Mouse (Mus musculus): Measurements from ENCODE around the gene Slc5a8. TPM values are rescaled to one million over a fixed set of nuclear protein-coding genes. Genes with fewer than 3 reads are reported as not detected.

Slc5a8 gene
- polyA plus RNA-seq, 1 experiment from 2014 or later: 0.10 TPM

DNA sequence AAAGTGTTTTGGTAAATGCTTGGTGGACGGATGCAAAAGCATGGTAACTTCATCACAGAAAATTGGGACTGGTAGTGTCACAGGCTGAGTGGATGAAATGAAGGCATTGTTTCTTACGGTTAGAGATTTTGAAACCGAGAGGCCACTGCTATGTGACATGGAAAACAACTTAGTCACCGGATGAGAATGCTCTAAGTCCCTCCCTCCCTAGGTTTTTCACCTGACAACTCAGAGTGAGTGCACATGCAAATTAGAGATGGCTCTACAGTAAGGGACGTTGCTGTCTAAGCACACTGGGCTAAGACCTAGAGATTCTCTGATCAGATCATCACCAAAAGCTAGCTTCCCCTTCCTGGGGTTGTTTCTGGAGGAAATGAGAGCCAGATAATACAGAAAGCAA, 10.9 kb upstream of the Slc5a8 start:
- ATAC-seq (replicated peaks; ENCODE audit: insufficient number of reproducible peaks, low FRiP score, low TSS enrichment, low read depth): no peak
- no peaks in the 10 kb centered on the region for H3K4me1 ChIP-seq (ENCODE audit: control insufficient read depth, insufficient read depth, low read length)
- no peak for DNase-seq (ENCODE audit: low spot score)
- no peak overlapping the region for H3K27ac ChIP-seq (replicated peaks; ENCODE audit: low read depth, low read length)
- H3K9ac ChIP-seq (replicated peaks; ENCODE audit: low read length): no peak overlapping the region
- no peaks in the 10 kb centered on the region for H3K36me3 ChIP-seq (replicated peaks; ENCODE audit: control insufficient read depth, insufficient read depth, low read depth, low read length)
- H3K4me3 ChIP-seq (ENCODE audit: low read depth, low read length): no peak overlapping the region
- no peak overlapping the region for H3K4me2 ChIP-seq (ENCODE audit: low read depth, low read length)
- H3K9me3 ChIP-seq (replicated peaks; ENCODE audit: control insufficient read depth, low read length): no peaks in the 10 kb centered on the region
- WGBS: 72% methylated on average over 5 of the region's 5 CpGs
- H3K27me3 ChIP-seq (ENCODE audit: control insufficient read depth, insufficient read depth, low read length): no peaks in the 10 kb centered on the region

DNA sequence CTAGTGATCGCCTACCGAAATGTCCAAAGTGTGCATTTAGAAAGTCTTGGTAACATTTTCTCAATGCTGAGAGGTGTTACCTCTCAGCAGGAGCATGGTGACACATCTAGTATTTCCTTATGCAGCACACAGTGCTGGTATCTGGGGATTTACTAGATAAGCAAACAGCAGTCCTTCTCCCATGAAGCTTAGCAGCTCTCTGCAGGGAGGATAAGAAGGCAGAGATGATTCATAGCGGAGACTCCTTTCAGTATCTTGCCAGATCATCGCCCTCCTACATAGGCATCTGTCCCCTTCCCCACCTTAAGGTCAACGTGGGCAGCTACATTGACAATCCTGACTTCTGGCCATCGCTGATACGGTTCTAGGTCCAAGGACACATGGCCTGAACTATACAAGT, 8.4 kb upstream of the Slc5a8 start:
- Histone ChIP-seq H3K4me1 (ENCODE audit: control insufficient read depth, insufficient read depth, low read length) (no peaks in the 10 kb centered on the region), H3K9me3 (replicated peaks; ENCODE audit: control insufficient read depth, low read length) (no peaks in the 10 kb centered on the region), H3K9ac (replicated peaks; ENCODE audit: low read length) (no peak overlapping the region), H3K36me3 (replicated peaks; ENCODE audit: control insufficient read depth, insufficient read depth, low read depth, low read length) (no peaks in the 10 kb centered on the region), H3K4me3 (ENCODE audit: low read depth, low read length) (no peak overlapping the region), H3K27ac (replicated peaks; ENCODE audit: low read depth, low read length) (no peak overlapping the region), H3K27me3 (ENCODE audit: control insufficient read depth, insufficient read depth, low read length) (no peaks in the 10 kb centered on the region), H3K4me2 (ENCODE audit: low read depth, low read length) (no peak overlapping the region)
- WGBS: 85% methylated on average over 7 of the region's 7 CpGs
- ATAC-seq (replicated peaks; ENCODE audit: insufficient number of reproducible peaks, low FRiP score, low TSS enrichment, low read depth) (no peak), DNase-seq (ENCODE audit: low spot score) (no peak)

DNA sequence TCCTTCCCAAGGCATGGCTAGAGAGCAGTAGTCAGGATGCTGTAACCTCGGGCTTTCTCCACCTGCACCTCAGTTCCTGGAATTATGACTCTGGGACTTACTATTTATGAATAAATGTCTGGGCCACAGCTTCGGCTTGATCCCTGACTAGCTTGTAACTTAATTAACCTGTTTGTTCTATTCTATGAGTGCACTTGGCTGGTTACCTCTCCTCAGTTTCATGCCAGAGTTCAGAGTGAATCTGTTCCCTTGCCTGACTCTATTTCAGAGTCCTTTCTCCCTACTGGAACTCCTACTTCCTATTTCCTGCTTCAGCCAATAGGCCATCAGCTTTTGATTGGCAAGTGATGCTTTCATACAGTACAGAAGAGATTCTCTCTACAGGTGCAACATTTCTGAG, 2.1 kb upstream of the Slc5a8 start:
- ATAC-seq (replicated peaks; ENCODE audit: insufficient number of reproducible peaks, low FRiP score, low TSS enrichment, low read depth): no peak
- DNase-seq (ENCODE audit: low spot score): no peak
- Histone ChIP-seq H3K36me3 (replicated peaks; ENCODE audit: control insufficient read depth, insufficient read depth, low read depth, low read length) (no peaks in the 10 kb centered on the region), H3K4me3 (ENCODE audit: low read depth, low read length) (no peak overlapping the region), H3K27ac (replicated peaks; ENCODE audit: low read depth, low read length) (no peak overlapping the region), H3K27me3 (ENCODE audit: control insufficient read depth, insufficient read depth, low read length) (peaks cover 15% of the 10 kb centered on the region), H3K4me1 (ENCODE audit: control insufficient read depth, insufficient read depth, low read length) (peaks cover 2% of the 10 kb centered on the region; the same call in 1 of the 2 replicates), H3K9me3 (replicated peaks; ENCODE audit: control insufficient read depth, low read length) (no peaks in the 10 kb centered on the region), H3K4me2 (ENCODE audit: low read depth, low read length) (no peak overlapping the region), H3K9ac (replicated peaks; ENCODE audit: low read length) (no peak overlapping the region)
- 91% methylated on average over 2 of the region's 2 CpGs for WGBS

DNA sequence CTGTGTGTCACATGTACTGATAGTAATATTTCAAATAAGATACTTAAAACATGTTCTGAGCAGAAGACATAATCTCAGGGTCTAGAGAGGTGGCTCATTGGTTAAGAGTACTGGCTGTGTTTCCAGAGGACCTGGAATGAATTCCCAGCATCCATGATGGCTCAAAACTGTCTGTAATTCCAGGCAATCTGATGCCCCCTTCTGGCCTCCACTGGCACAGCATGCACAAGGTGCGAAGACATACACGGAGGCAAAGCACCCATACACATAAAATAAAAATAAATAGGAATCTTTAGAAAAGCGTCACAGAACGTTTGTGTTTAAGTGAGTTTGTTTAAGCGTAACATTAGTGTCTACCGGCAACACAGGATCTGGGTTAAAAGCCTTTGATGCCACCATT, 956 bp upstream of the Slc5a8 start:
- WGBS: 77% methylated on average over 6 of the region's 6 CpGs
- peak; percentile 12 for DNase-seq (ENCODE audit: low spot score)

DNA sequence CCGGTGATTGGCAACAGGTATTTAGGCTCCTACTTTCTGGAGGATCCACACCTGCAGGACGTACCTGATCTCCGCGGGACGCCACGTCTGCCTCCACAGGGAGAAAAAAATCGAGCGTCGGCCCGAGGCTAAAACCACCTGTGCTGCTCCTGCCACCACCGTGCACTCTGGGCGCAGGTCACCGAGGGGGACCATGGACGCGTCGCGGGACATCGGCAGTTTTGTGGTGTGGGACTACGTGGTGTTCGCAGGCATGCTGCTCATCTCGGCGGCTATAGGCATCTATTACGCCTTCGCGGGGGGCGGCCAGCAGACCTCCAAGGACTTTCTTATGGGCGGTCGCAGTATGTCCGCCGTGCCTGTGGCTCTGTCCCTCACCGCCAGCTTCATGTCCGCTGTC, 322 bp downstream of the Slc5a8 start:
- peak overlapping the region; percentile 23; the same call in 1 of the 2 replicates for H3K4me3 ChIP-seq (ENCODE audit: low read depth, low read length)
- H3K36me3 ChIP-seq (replicated peaks; ENCODE audit: control insufficient read depth, insufficient read depth, low read depth, low read length): no peaks in the 10 kb centered on the region
- 2% methylated on average over 32 of the region's 32 CpGs for WGBS
- DNase-seq (ENCODE audit: low spot score) (no peak), ATAC-seq (replicated peaks; ENCODE audit: insufficient number of reproducible peaks, low FRiP score, low TSS enrichment, low read depth) (no peak)
- peak overlapping the region; percentile 38 for H3K4me2 ChIP-seq (ENCODE audit: low read depth, low read length)
- no peak overlapping the region for H3K9ac ChIP-seq (replicated peaks; ENCODE audit: low read length)
- no peaks in the 10 kb centered on the region for H3K9me3 ChIP-seq (replicated peaks; ENCODE audit: control insufficient read depth, low read length)
- peaks cover 15% of the 10 kb centered on the region for H3K27me3 ChIP-seq (ENCODE audit: control insufficient read depth, insufficient read depth, low read length)
- H3K27ac ChIP-seq (replicated peaks; ENCODE audit: low read depth, low read length): no peak overlapping the region
- peaks cover 2% of the 10 kb centered on the region; the same call in 1 of the 2 replicates for H3K4me1 ChIP-seq (ENCODE audit: control insufficient read depth, insufficient read depth, low read length)

More for the DNA sequence above, 956 bp upstream of the Slc5a8 start:
- Histone ChIP-seq H3K9ac (replicated peaks; ENCODE audit: low read length) (no peak overlapping the region), H3K4me2 (ENCODE audit: low read depth, low read length) (no peak overlapping the region), H3K27ac (replicated peaks; ENCODE audit: low read depth, low read length) (no peak overlapping the region), H3K4me3 (ENCODE audit: low read depth, low read length) (no peak overlapping the region), H3K9me3 (replicated peaks; ENCODE audit: control insufficient read depth, low read length) (no peaks in the 10 kb centered on the region), H3K36me3 (replicated peaks; ENCODE audit: control insufficient read depth, insufficient read depth, low read depth, low read length) (no peaks in the 10 kb centered on the region), H3K27me3 (ENCODE audit: control insufficient read depth, insufficient read depth, low read length) (peaks cover 15% of the 10 kb centered on the region), H3K4me1 (ENCODE audit: control insufficient read depth, insufficient read depth, low read length) (peaks cover 2% of the 10 kb centered on the region; the same call in 1 of the 2 replicates)
- ATAC-seq (replicated peaks; ENCODE audit: insufficient number of reproducible peaks, low FRiP score, low TSS enrichment, low read depth): no peak

DNA sequence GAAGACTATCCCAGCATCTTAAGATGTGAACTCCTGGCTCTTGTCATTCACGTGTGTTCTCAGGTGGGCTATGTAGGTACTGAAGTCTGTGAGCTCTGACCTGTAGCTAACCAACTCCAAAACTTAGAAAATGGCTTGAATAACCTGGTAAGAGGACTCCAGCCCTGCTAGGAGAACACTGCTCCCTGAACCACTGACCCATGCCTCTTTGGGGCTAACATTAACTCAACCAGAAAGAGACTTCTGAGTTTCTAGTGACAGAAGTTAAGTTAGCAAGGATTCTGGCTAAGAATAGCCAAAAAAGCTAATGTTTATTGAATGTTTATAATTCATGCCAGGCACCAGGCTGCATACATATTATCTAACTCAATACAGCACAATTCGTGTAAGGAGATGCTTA, 2.6 kb downstream of the Slc5a8 start:
- ATAC-seq (replicated peaks; ENCODE audit: insufficient number of reproducible peaks, low FRiP score, low TSS enrichment, low read depth) (no peak), DNase-seq (ENCODE audit: low spot score) (no peak)
- H3K9ac ChIP-seq (replicated peaks; ENCODE audit: low read length): no peak overlapping the region
- no peaks in the 10 kb centered on the region for H3K36me3 ChIP-seq (replicated peaks; ENCODE audit: control insufficient read depth, insufficient read depth, low read depth, low read length)
- H3K9me3 ChIP-seq (replicated peaks; ENCODE audit: control insufficient read depth, low read length): no peaks in the 10 kb centered on the region
- H3K4me3 ChIP-seq (ENCODE audit: low read depth, low read length): no peak overlapping the region
- H3K27ac ChIP-seq (replicated peaks; ENCODE audit: low read depth, low read length): no peak overlapping the region
- no peak overlapping the region for H3K4me2 ChIP-seq (ENCODE audit: low read depth, low read length)
- peaks cover 15% of the 10 kb centered on the region for H3K27me3 ChIP-seq (ENCODE audit: control insufficient read depth, insufficient read depth, low read length)
- peaks cover 2% of the 10 kb centered on the region; the same call in 1 of the 2 replicates for H3K4me1 ChIP-seq (ENCODE audit: control insufficient read depth, insufficient read depth, low read length)
- 80% methylated on average over 2 of the region's 2 CpGs for WGBS

DNA sequence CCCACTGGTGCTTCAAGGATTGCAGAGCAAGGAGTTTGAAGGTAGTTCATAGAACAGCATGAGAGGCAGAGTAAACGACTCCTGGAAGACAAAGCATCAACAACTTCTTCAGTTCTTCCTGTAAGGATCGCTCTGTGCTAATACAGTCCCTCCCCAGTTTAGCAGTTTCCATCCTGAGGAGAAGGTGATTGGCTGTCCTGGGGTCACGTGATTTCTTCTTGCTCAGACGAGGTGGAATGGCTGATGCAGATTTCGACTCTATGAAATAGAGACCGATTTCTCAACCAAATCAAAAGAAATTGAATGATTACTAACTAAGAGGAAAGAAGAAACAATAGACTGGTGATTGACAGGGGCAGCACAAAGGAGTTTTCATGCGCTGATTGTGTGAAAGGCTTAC, 5.6 kb downstream of the Slc5a8 start:
- peaks cover 5% of the 10 kb centered on the region for H3K27me3 ChIP-seq (ENCODE audit: control insufficient read depth, insufficient read depth, low read length)
- no peak for ATAC-seq (replicated peaks; ENCODE audit: insufficient number of reproducible peaks, low FRiP score, low TSS enrichment, low read depth)
- 84% methylated on average over 7 of the region's 7 CpGs for WGBS
- no peak overlapping the region for H3K27ac ChIP-seq (replicated peaks; ENCODE audit: low read depth, low read length)
- H3K9me3 ChIP-seq (replicated peaks; ENCODE audit: control insufficient read depth, low read length): no peaks in the 10 kb centered on the region
- H3K4me2 ChIP-seq (ENCODE audit: low read depth, low read length): no peak overlapping the region
- no peaks in the 10 kb centered on the region for H3K36me3 ChIP-seq (replicated peaks; ENCODE audit: control insufficient read depth, insufficient read depth, low read depth, low read length)
- no peak for DNase-seq (ENCODE audit: low spot score)
- no peak overlapping the region for H3K4me3 ChIP-seq (ENCODE audit: low read depth, low read length)
- H3K4me1 ChIP-seq (ENCODE audit: control insufficient read depth, insufficient read depth, low read length): no peaks in the 10 kb centered on the region
- no peak overlapping the region for H3K9ac ChIP-seq (replicated peaks; ENCODE audit: low read length)

DNA sequence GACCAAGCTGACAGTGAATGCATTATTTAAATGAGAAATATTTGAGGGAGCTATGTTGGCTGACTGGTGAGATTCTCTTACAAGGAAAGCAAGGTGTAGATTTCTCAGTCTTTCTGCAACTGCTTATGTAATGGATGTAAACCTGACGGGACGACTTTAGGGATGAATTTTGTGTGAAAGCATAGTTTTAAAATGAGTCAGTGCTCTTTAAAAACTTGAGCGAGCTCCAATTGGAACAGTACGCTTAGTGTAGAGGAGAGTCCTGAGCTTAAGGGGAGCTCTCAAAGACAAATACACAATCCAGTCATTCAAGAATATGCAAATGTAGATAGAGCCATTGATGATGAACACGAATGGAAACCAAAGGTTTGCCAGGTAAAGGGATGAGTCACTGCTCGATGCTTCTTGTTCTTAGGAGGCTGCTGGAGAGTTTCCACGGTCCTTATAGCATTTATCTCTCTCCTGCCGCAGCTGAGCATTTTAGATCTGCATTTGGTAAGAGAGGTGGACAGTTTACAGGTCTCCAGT, 6.8 kb downstream of the Slc5a8 start:
- H3K27me3 ChIP-seq (ENCODE audit: control insufficient read depth, insufficient read depth, low read length): 0 out of 2 replicates have a peak, but pooled peaks cover under 1% of the 10 kb centered on the region
- H3K9me3 ChIP-seq (replicated peaks; ENCODE audit: control insufficient read depth, low read length): no peaks in the 10 kb centered on the region
- H3K4me1 ChIP-seq (ENCODE audit: control insufficient read depth, insufficient read depth, low read length): no peaks in the 10 kb centered on the region
- H3K4me2 ChIP-seq (ENCODE audit: low read depth, low read length): no peak overlapping the region
- WGBS: 88% methylated on average over 8 of the region's 8 CpGs
- no peak for ATAC-seq (replicated peaks; ENCODE audit: insufficient number of reproducible peaks, low FRiP score, low TSS enrichment, low read depth)
- H3K4me3 ChIP-seq (ENCODE audit: low read depth, low read length): no peak overlapping the region
- DNase-seq (ENCODE audit: low spot score): no peak
- H3K9ac ChIP-seq (replicated peaks; ENCODE audit: low read length): no peak overlapping the region
- no peaks in the 10 kb centered on the region for H3K36me3 ChIP-seq (replicated peaks; ENCODE audit: control insufficient read depth, insufficient read depth, low read depth, low read length)
- H3K27ac ChIP-seq (replicated peaks; ENCODE audit: low read depth, low read length): no peak overlapping the region
